Mouse (Mus musculus) MEL (cell line): Measurements from ENCODE around the gene Pgs1. TPM values are rescaled to one million over a fixed set of nuclear protein-coding genes. Genes with fewer than 3 reads are reported as not detected.

Source experiments
- DNase-seq: peaks from one replicate; pipeline ENCODE4 v3.0.0; 2011; ENCODE audit warnings: low read depth, low spot score
- H3K27ac ChIP-seq: 2 replicates; pipeline ENCODE4 v1.5.1; 2012; ENCODE audit warnings: low read depth, mild to moderate bottlenecking, control low read depth, low read length, moderate library complexity; ENCODE audit not compliant: control insufficient read depth
- H3K27me3 ChIP-seq, 2 experiments: fragments of 150-350 bp in 1 of 2; sonication (generic) in 1 of 2; 2 replicates each; pipeline ENCODE4 v1.6.1; 2012; ENCODE audit warnings: low read length in 2 of 2, mild to moderate bottlenecking in 2 of 2, improper control_type of control experiment in 1 of 2, moderate library complexity in 1 of 2; ENCODE audit not compliant: insufficient read depth in 2 of 2, control insufficient read depth in 1 of 2
- H3K36me3 ChIP-seq, 2 experiments: 2 replicates each; pipeline ENCODE4 v1.6.1; 2012 to 2014; ENCODE audit warnings: low read length in 2 of 2, improper control_type of control experiment in 1 of 2, inconsistent platforms in 1 of 2, mild to moderate bottlenecking in 1 of 2; ENCODE audit not compliant: insufficient read depth in 2 of 2, control insufficient read depth in 1 of 2
- H3K4me1 ChIP-seq, 2 experiments: fragments of 150-350 bp in 1 of 2; sonication (generic) in 1 of 2; 2 replicates each; pipeline ENCODE4 v1.6.1; 2012; ENCODE audit warnings: low read length in 2 of 2, improper control_type of control experiment in 1 of 2, mild to moderate bottlenecking in 1 of 2; ENCODE audit not compliant: insufficient read depth in 2 of 2, control insufficient read depth in 1 of 2
- H3K4me3 ChIP-seq, 2 experiments: fragments of 150-350 bp in 1 of 2; sonication (generic) in 1 of 2; 2 replicates each; pipeline ENCODE4 v1.5.1; 2012; ENCODE audit warnings: low read depth in 2 of 2, low read length in 2 of 2, mild to moderate bottlenecking in 2 of 2, moderate library complexity in 2 of 2, control low read depth in 1 of 2, improper control_type of control experiment in 1 of 2; ENCODE audit not compliant: control insufficient read depth in 1 of 2, insufficient read depth in 1 of 2
- H3K79me2 ChIP-seq: 2 replicates; pipeline ENCODE4 v1.6.1; 2012; ENCODE audit warnings: mild to moderate bottlenecking, low read length, moderate library complexity; ENCODE audit not compliant: control insufficient read depth, poor library complexity, insufficient read depth
- H3K9ac ChIP-seq: 2 replicates; pipeline ENCODE4 v1.6.1; 2012; ENCODE audit warnings: low read depth, mild to moderate bottlenecking, control low read depth, low read length, moderate library complexity; ENCODE audit not compliant: control insufficient read depth, poor library complexity, severe bottlenecking
- H3K9me3 ChIP-seq: fragments of 150-350 bp; sonication (generic); replicated peaks from 2 replicates; pipeline ENCODE4 v1.6.1; 2012; ENCODE audit warnings: mild to moderate bottlenecking, low read length, improper control_type of control experiment, moderate library complexity; ENCODE audit not compliant: insufficient read depth
- CTCF ChIP-seq, 3 experiments: IDR thresholded peaks in 2 of 3; conservative IDR thresholded peaks in 1 of 3; 2 replicates each; pipeline ENCODE4 v1.5.1; 2011 to 2012; ENCODE audit warnings: low read length in 3 of 3, low read depth in 2 of 3, mild to moderate bottlenecking in 2 of 3, improper control_type of control experiment in 1 of 3, inconsistent platforms in 1 of 3, mixed read lengths in 1 of 3, moderate library complexity in 1 of 3; ENCODE audit not compliant: control insufficient read depth in 1 of 3, insufficient read depth in 1 of 3, poor library complexity in 1 of 3, severe bottlenecking in 1 of 3
- GATA1 ChIP-seq: IDR thresholded peaks from 2 replicates; pipeline ENCODE4 v1.6.1; 2011; ENCODE audit warnings: low read depth, low read length, improper control_type of control experiment
- HCFC1 ChIP-seq: IDR thresholded peaks from 2 replicates; pipeline ENCODE4 v1.6.1; 2012; ENCODE audit warnings: low read depth, mild to moderate bottlenecking, inconsistent platforms, low read length, improper control_type of control experiment, moderate library complexity
- JUND ChIP-seq: IDR thresholded peaks from 2 replicates; pipeline ENCODE4 v1.6.1; 2011; ENCODE audit warnings: low read depth, mild to moderate bottlenecking, improper control_type of control experiment, low read length
- KAT2A ChIP-seq: conservative IDR thresholded peaks from 2 replicates; pipeline ENCODE4 v1.6.1; 2012; ENCODE audit warnings: low read depth, low read length, improper control_type of control experiment, inconsistent platforms
- MAX ChIP-seq: IDR thresholded peaks from 2 replicates; pipeline ENCODE4 v1.6.1; 2011; ENCODE audit warnings: low read length, improper control_type of control experiment
- MAZ ChIP-seq: IDR thresholded peaks from 2 replicates; pipeline ENCODE4 v1.6.1; 2012; ENCODE audit warnings: low read depth, mild to moderate bottlenecking, inconsistent platforms, low read length, improper control_type of control experiment
- MYB ChIP-seq: IDR thresholded peaks from 2 replicates; pipeline ENCODE4 v1.6.1; 2011; ENCODE audit warnings: mild to moderate bottlenecking, low read depth, low read length, improper control_type of control experiment
- NRF1 ChIP-seq: IDR thresholded peaks from 2 replicates; pipeline ENCODE4 v1.6.1; 2014; ENCODE audit warnings: low read depth, mild to moderate bottlenecking, inconsistent platforms, low read length, improper control_type of control experiment, moderate library complexity; ENCODE audit not compliant: poor library complexity, insufficient read depth, severe bottlenecking
- RAD21 ChIP-seq: IDR thresholded peaks from 2 replicates; pipeline ENCODE4 v1.6.1; 2011; ENCODE audit warnings: mild to moderate bottlenecking, low read depth, low read length, improper control_type of control experiment
- SIN3A ChIP-seq: IDR thresholded peaks from 2 replicates; pipeline ENCODE4 v1.6.1; 2012; ENCODE audit warnings: low read length, improper control_type of control experiment, inconsistent platforms
- SMC3 ChIP-seq: IDR thresholded peaks from 2 replicates; pipeline ENCODE4 v1.6.1; 2011; ENCODE audit warnings: low read depth, low read length, improper control_type of control experiment
- TCF12 ChIP-seq: IDR thresholded peaks from 2 replicates; pipeline ENCODE4 v1.6.1; 2014; ENCODE audit warnings: low read depth, mild to moderate bottlenecking, inconsistent platforms, low read length, improper control_type of control experiment, moderate library complexity
- UBTF ChIP-seq: IDR thresholded peaks from 2 replicates; pipeline ENCODE4 v1.6.1; 2012; ENCODE audit warnings: low read depth, mild to moderate bottlenecking, inconsistent platforms, low read length, improper control_type of control experiment, moderate library complexity, borderline replicate concordance; ENCODE audit not compliant: insufficient read depth
- USF1 ChIP-seq: IDR thresholded peaks from 2 replicates; pipeline ENCODE4 v1.6.1; 2014; ENCODE audit warnings: low read depth, mild to moderate bottlenecking, inconsistent platforms, low read length, improper control_type of control experiment, moderate library complexity
- USF2 ChIP-seq, 2 experiments: IDR thresholded peaks; 2 replicates each; pipeline ENCODE4 v1.6.1; 2011 to 2012; ENCODE audit warnings: improper control_type of control experiment in 2 of 2, low read length in 2 of 2, borderline replicate concordance in 1 of 2, inconsistent platforms in 1 of 2, low read depth in 1 of 2, mild to moderate bottlenecking in 1 of 2; ENCODE audit not compliant: insufficient read depth in 1 of 2
- ZC3H11A ChIP-seq: IDR thresholded peaks from 2 replicates; pipeline ENCODE4 v1.6.1; 2012; ENCODE audit warnings: low read depth, mild to moderate bottlenecking, inconsistent platforms, low read length, improper control_type of control experiment
- ZKSCAN1 ChIP-seq: IDR thresholded peaks from 2 replicates; pipeline ENCODE4 v1.6.1; 2012; ENCODE audit warnings: low read depth, mild to moderate bottlenecking, inconsistent platforms, low read length, improper control_type of control experiment, moderate library complexity
- ZMIZ1 ChIP-seq: IDR thresholded peaks from 2 replicates; pipeline ENCODE4 v1.6.1; 2012; ENCODE audit warnings: low read depth, mild to moderate bottlenecking, inconsistent platforms, low read length, improper control_type of control experiment, moderate library complexity
- ZNF384 ChIP-seq: IDR thresholded peaks from 2 replicates; pipeline ENCODE4 v1.6.1; 2012; ENCODE audit warnings: low read depth, mild to moderate bottlenecking, inconsistent platforms, low read length, improper control_type of control experiment
- polyA plus RNA-seq, 2 experiments: library from polyadenylated mRNA; stranded (reverse) in 1 of 2; unstranded in 1 of 2; fragments of >175 nt in 1 of 2; fragments of >200 nt in 1 of 2; gene quantifications; 2 replicates each; pipeline versions ENCODE4 v1.2.1 to v1.2.4; 2012; ENCODE audit warnings: low replicate concordance in 2 of 2, low read depth in 1 of 2; ENCODE audit not compliant: insufficient read length in 2 of 2, insufficient read depth in 1 of 2, missing spikeins in 1 of 2
- total RNA-seq: library from RNA; depleted of rRNA; stranded (reverse); fragments of 300-350 nt; gene quantifications from 2 replicates; pipeline ENCODE4 v1.2.3, GENCODE M21; 2012

The Pgs1 gene
- total and polyA plus RNA-seq, 3 experiments = 48.6 to 61.6 TPM; not detected in 1

GRCm38 (mm10) chr11:117969945-117970872 lies 15.9 kb upstream of the Pgs1 start, which contains the start of gene Socs3:
Socs3 (minus strand) TSS chr11:117970047.
- Histone ChIP-seq H3K27ac (peak within 1 kb of the TSS; percentile 62), H3K4me1 (no peaks in the 10 kb centered on the region), H3K9ac (peak within 1 kb of the TSS; percentile 91), H3K36me3 (no peaks in the 10 kb centered on the region), H3K4me3 (peak within 1 kb of the TSS; percentile 76 to 81), H3K9me3 (no peaks in the 10 kb centered on the region), H3K27me3 (peaks cover 22 to 30% of the 10 kb centered on the region in 2 experiments), H3K79me2 (peaks cover 2% of the 10 kb centered on the region; the same call in 1 of the 2 replicates)
- peak; percentile 74 for TF ChIP-seq RAD21
- 0 out of 2 replicates have a peak, but pooled peaks have one; percentile 20 for TF ChIP-seq TCF12
- TF ChIP-seq ZNF384 = no peak
- peak; percentile 66 for TF ChIP-seq ZC3H11A
- peak; percentile 94 for TF ChIP-seq SMC3
- no peak for TF ChIP-seq GATA1
- peak; percentile 52; the same call in 1 of the 2 replicates for TF ChIP-seq SIN3A
- 0 out of 2 replicates have a peak, but pooled peaks have one; percentile 49 for TF ChIP-seq USF1
- peak; percentile 73 to 98 (median 97) for TF ChIP-seq CTCF (IDR thresholded peaks at IDR 0.05 in 2 of 3, conservative IDR thresholded peaks at IDR 0.05 in 1 of 3; ENCODE audit: control insufficient read depth in 1 of 3, insufficient read depth in 1 of 3, low read depth in 2 of 3, low read length in 3 of 3, poor library complexity in 1 of 3, severe bottlenecking in 1 of 3)
- 0 out of 2 replicates have a peak, but pooled peaks have one; percentile 20 for TF ChIP-seq ZKSCAN1
- peak; percentile 81; the same call in 1 of the 2 replicates for TF ChIP-seq MAZ
- 0 out of 2 replicates have a peak, but pooled peaks have one; percentile 32 for TF ChIP-seq UBTF
- no peak for TF ChIP-seq KAT2A
- peak; percentile 49; the same call in 1 of the 2 replicates for TF ChIP-seq HCFC1
- TF ChIP-seq MYB = 0 out of 2 replicates have a peak, but pooled peaks have one; percentile 3
- no peak for TF ChIP-seq USF2 (IDR thresholded peaks at IDR 0.05; ENCODE audit: borderline replicate concordance in 1 of 2, insufficient read depth in 1 of 2, low read depth in 1 of 2, low read length in 2 of 2)
- peak; percentile 93 for DNase-seq

- no peak overlapping the region for H3K9ac ChIP-seq
- no peaks in the 10 kb centered on the region for H3K9me3 ChIP-seq
- no peak for TF ChIP-seq NRF1
- TF ChIP-seq GATA1 = no peak
- TF ChIP-seq ZC3H11A = no peak
- TF ChIP-seq ZMIZ1 = no peak
- TF ChIP-seq JUND = no peak
- TF ChIP-seq CTCF (IDR thresholded peaks at IDR 0.05 in 2 of 3, conservative IDR thresholded peaks at IDR 0.05 in 1 of 3; ENCODE audit: control insufficient read depth in 1 of 3, insufficient read depth in 1 of 3, low read depth in 2 of 3, low read length in 3 of 3, poor library complexity in 1 of 3, severe bottlenecking in 1 of 3) = no peak
- TF ChIP-seq MAX = no peak
- no peak overlapping the region for H3K27ac ChIP-seq
- no peaks in the 10 kb centered on the region for H3K36me3 ChIP-seq
- peaks cover 26 to 39% of the 10 kb centered on the region in 2 experiments for H3K27me3 ChIP-seq
- H3K4me3 ChIP-seq = no peak overlapping the region
- H3K79me2 ChIP-seq = peaks cover 2% of the 10 kb centered on the region; the same call in 1 of the 2 replicates
- no peaks in the 10 kb centered on the region for H3K4me1 ChIP-seq
- DNase-seq = no peak
These were observed 15.0 kb upstream of the Pgs1 start for GRCm38 (mm10) chr11:117971100-117971499.
